Mouse (Mus musculus): ENCODE measurements around the gene Thsd7b. TPM values are rescaled to one million over a fixed set of nuclear protein-coding genes. Genes with fewer than 3 reads are reported as not detected.

The Thsd7b gene
- polyA plus RNA-seq, 1 experiment from 2014 or later: 3.3 TPM

DNA sequence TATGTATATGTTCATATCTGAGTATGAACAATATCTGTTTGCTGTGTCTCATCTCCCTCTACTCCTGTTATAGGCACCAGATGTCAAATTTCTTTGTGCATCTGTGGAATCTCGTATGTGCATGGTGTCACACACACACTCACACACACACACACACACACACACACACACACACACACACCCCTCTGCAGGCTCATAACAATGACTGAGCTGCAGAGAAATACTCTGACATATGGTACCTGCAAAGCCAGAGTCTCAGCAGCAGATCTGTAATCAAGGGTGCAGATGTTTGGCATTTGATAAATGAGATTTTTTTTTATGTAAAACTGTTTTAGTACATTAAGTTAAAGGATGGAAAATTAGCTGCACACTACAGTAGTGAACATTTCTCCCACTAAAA is 92.5 kb downstream of the Thsd7b start:
- no peaks in the 10 kb centered on the region for H3K4me1 ChIP-seq (replicated peaks)
- no peak for ATAC-seq (replicated peaks; ENCODE audit: insufficient number of reproducible peaks, insufficient read depth, low FRiP score, low read depth)
- H3K4me3 ChIP-seq: no peak overlapping the region
- no peak overlapping the region for H3K9ac ChIP-seq
- WGBS: 46% methylated on average over 1 of the region's 1 CpGs
- no peaks in the 10 kb centered on the region for H3K27me3 ChIP-seq
- H3K4me2 ChIP-seq: no peak overlapping the region
- no peaks in the 10 kb centered on the region for H3K36me3 ChIP-seq
- H3K9me3 ChIP-seq (replicated peaks): no peaks in the 10 kb centered on the region
- H3K27ac ChIP-seq: no peak overlapping the region

DNA sequence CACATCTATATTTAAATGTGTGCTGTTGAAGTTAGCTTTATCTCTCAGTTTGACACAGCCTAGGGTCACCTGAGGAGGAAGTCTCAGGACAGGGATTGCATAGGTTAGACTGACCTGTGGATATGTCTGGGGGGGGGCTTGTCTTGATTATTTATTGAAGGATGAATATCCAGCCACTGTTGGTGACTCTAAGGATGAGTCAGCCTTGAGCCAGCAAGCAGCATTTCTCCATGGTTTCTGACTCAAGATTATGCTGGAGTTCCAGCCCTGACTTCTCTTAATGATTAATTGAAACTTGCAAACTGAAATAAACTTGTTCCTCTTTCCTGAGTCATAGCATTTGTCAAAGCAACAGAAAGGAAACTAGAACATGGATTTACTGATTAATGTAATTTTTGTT is 113.4 kb downstream of the Thsd7b start:
- Histone ChIP-seq H3K27ac (no peak overlapping the region), H3K9me3 (replicated peaks) (no peaks in the 10 kb centered on the region), H3K4me3 (no peak overlapping the region), H3K9ac (no peak overlapping the region), H3K27me3 (no peaks in the 10 kb centered on the region), H3K36me3 (no peaks in the 10 kb centered on the region), H3K4me2 (no peak overlapping the region), H3K4me1 (replicated peaks) (no peaks in the 10 kb centered on the region)
- no peak for ATAC-seq (replicated peaks; ENCODE audit: insufficient number of reproducible peaks, insufficient read depth, low FRiP score, low read depth)

DNA sequence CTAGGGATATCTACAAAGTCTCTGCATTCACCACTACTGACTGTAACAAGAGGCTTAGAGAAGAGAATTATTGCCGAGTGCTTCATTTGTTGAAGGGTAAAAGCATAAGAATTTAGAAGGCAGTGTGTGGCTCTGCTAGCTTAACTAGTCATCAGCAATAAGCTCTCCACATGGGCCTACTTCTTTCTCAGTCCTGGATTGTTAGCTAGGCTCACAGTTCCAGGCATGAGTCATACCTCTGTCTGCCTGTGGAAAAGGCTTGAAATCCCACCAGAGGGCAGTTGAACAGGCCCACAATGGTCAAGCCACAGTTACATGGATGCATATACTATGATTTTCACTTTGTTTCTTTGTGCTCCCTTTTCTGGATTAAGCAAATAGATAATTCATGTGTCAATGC is 138.5 kb downstream of the Thsd7b start:
- WGBS: 81% methylated on average over 1 of the region's 1 CpGs
- no peak for ATAC-seq (replicated peaks; ENCODE audit: insufficient number of reproducible peaks, insufficient read depth, low FRiP score, low read depth)
- no peaks in the 10 kb centered on the region for H3K4me1 ChIP-seq (replicated peaks)
- H3K9me3 ChIP-seq (replicated peaks): no peaks in the 10 kb centered on the region
- no peak overlapping the region for H3K9ac ChIP-seq
- no peaks in the 10 kb centered on the region for H3K27me3 ChIP-seq
- no peak overlapping the region for H3K27ac ChIP-seq
- no peaks in the 10 kb centered on the region for H3K36me3 ChIP-seq
- H3K4me3 ChIP-seq: no peak overlapping the region
- no peak overlapping the region for H3K4me2 ChIP-seq

DNA sequence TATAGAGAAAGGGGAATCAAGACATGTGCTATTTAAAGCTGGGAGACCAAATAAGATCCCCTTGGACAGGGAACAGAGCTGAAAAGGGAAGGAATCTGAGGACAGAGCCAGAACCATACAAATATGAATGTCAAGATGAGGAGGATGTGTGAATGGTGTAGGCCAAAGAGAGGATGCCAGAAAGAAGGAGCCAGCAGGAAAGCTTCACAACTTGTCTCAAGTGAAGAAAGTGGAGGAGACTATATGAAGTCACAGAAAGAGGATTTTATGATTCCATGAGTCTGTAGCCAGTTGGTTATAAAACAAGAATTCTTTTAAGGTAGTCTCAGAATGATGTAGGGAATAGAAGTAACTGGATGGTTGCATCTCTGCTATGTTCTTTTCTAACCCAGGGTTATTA is 148.5 kb downstream of the Thsd7b start:
- no peaks in the 10 kb centered on the region for H3K27me3 ChIP-seq
- H3K36me3 ChIP-seq: no peaks in the 10 kb centered on the region
- H3K4me1 ChIP-seq (replicated peaks): no peaks in the 10 kb centered on the region
- H3K9ac ChIP-seq: no peak overlapping the region
- no peak overlapping the region for H3K4me3 ChIP-seq
- ATAC-seq (replicated peaks; ENCODE audit: insufficient number of reproducible peaks, insufficient read depth, low FRiP score, low read depth): no peak
- H3K27ac ChIP-seq: no peak overlapping the region
- no peaks in the 10 kb centered on the region for H3K9me3 ChIP-seq (replicated peaks)
- H3K4me2 ChIP-seq: no peak overlapping the region

DNA sequence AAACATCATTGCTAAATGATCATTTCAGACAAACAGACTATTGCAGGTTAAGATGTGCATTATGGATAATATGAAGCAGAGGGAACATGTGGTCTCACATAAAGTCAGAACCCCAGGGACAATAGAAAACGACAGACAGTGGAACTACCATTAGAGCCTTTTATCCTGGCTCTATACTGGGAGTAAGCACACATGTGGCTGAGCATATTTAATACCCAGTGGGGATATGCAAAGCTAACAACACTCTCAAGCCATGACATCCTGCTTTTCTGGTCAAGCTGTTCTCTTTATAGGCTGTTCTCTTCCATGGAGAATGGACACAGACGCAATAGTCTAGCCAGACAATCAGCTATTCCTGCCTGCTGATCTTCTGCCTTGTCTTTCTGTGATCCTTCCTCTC is 191.3 kb downstream of the Thsd7b start:
- ATAC-seq (replicated peaks; ENCODE audit: insufficient number of reproducible peaks, insufficient read depth, low FRiP score, low read depth): no peak
- WGBS: 75% methylated on average over 2 of the region's 2 CpGs
- H3K27me3 ChIP-seq: no peaks in the 10 kb centered on the region
- no peak overlapping the region for H3K4me3 ChIP-seq
- H3K9ac ChIP-seq: no peak overlapping the region
- no peak overlapping the region for H3K4me2 ChIP-seq
- H3K9me3 ChIP-seq (replicated peaks): no peaks in the 10 kb centered on the region
- no peaks in the 10 kb centered on the region for H3K36me3 ChIP-seq
- H3K27ac ChIP-seq: no peak overlapping the region
- H3K4me1 ChIP-seq (replicated peaks): no peaks in the 10 kb centered on the region

DNA sequence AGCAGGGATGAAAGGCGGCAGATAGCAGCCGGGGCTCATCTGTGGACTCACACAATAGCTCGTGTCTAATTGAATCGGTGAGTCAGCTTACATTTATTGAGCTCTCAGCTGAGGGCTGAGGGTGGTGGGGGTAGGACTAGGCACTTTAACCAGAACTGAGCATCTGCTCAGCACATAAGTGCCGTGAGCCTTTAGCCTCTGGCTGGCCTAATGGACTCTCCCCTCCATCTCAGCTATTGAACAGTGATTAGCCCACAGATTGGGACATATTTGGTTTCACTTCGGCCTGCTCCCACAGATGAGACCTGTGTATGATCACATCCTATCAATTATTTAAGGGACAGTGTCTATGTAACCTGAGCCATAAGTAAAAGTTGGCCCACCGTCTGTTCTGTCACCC is 200.4 kb downstream of the Thsd7b start:
- H3K27me3 ChIP-seq: no peaks in the 10 kb centered on the region
- H3K9ac ChIP-seq: no peak overlapping the region
- no peak overlapping the region for H3K27ac ChIP-seq
- no peak overlapping the region for H3K4me3 ChIP-seq
- peaks cover 10% of the 10 kb centered on the region for H3K4me1 ChIP-seq (replicated peaks)
- no peak overlapping the region for H3K4me2 ChIP-seq
- 75% methylated on average over 7 of the region's 7 CpGs for WGBS
- no peak for ATAC-seq (replicated peaks; ENCODE audit: insufficient number of reproducible peaks, insufficient read depth, low FRiP score, low read depth)
- no peaks in the 10 kb centered on the region for H3K36me3 ChIP-seq
- no peaks in the 10 kb centered on the region for H3K9me3 ChIP-seq (replicated peaks)

DNA sequence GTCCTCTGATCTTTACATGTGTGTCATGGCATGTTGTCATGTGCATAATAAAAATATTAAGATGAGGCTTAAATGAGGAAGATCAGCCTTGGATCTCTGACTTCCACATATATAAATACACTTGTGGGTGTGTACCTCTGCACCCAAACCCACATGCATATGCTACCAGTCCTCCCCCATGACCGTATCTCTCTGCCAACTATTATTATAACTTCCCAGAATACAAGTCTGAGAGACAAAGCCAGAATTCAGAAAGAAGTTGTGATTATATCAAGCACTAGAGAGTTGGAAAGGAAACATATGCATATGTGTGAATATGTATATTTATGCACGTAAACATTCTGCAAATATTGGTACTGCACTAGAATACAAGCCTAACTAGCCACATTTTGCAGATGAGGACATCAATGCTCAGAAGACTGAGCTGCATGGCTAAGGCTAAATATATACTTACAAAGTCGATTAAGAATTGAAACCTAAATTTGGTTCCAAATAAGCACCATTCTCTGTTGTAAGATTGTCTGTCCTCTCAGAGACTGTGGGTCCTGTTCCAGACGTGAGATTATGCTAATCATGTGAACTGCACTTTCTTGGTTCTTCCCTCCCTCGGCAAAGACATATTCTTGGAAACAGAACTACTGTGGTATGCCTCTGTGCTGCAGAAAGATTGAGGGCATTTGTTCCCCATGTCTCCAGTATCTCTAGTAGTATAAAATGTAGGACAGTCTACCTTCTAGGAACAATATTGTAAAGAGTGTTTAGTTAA is 211.3 kb downstream of the Thsd7b start:
- WGBS: 59% methylated on average over 5 of the region's 5 CpGs
- H3K4me3 ChIP-seq: no peak overlapping the region
- no peak for ATAC-seq (replicated peaks; ENCODE audit: insufficient number of reproducible peaks, insufficient read depth, low FRiP score, low read depth)
- no peaks in the 10 kb centered on the region for H3K36me3 ChIP-seq
- H3K4me1 ChIP-seq (replicated peaks): peaks cover 5% of the 10 kb centered on the region; the same call in 1 of the 2 replicates
- H3K9ac ChIP-seq: no peak overlapping the region
- H3K27ac ChIP-seq: no peak overlapping the region
- H3K9me3 ChIP-seq (replicated peaks): no peaks in the 10 kb centered on the region
- no peaks in the 10 kb centered on the region for H3K27me3 ChIP-seq
- no peak overlapping the region for H3K4me2 ChIP-seq

DNA sequence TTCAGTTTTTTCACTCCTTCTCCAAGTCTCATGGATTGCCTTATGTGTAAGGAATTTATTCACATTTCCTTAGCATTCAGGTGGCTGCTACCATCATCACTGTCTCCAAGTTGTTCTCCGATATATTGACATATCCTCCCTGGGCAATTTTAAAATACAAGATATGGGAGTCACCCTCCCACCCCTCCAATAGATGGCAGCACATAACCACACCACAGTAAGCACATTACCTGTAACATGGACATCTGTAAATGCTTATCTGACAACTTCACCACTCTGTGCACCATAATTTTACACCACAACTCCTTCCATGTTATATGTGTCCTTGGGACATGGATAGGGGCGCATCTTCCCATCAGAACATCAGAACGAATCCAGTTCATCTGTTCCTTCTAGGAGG is 218.0 kb downstream of the Thsd7b start:
- WGBS: 79% methylated on average over 3 of the region's 3 CpGs
- H3K4me3 ChIP-seq: no peak overlapping the region
- H3K9ac ChIP-seq: no peak overlapping the region
- H3K27me3 ChIP-seq: no peaks in the 10 kb centered on the region
- H3K4me2 ChIP-seq: no peak overlapping the region
- H3K4me1 ChIP-seq (replicated peaks): no peaks in the 10 kb centered on the region
- no peaks in the 10 kb centered on the region for H3K36me3 ChIP-seq
- H3K9me3 ChIP-seq (replicated peaks): no peaks in the 10 kb centered on the region
- no peak for ATAC-seq (replicated peaks; ENCODE audit: insufficient number of reproducible peaks, insufficient read depth, low FRiP score, low read depth)
- no peak overlapping the region for H3K27ac ChIP-seq

DNA sequence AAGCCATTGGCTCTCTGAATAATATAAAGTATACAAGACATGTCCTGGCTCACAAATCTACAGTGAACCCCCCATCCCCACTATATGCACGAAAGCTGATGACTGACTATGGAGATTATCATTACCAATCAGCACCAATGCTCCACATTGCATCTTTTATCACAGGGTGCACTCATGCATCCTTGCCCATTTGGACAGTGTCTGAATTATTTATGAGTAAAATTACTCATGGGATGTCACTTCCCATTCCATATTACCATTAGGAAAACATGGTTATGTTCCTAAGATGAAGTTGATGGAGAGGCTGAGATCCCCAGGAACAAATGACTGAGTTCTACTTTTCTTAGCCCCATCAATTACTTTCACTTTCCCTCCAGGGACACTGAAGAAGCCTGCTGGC is 220.8 kb downstream of the Thsd7b start:
- Histone ChIP-seq H3K4me1 (replicated peaks) (no peaks in the 10 kb centered on the region), H3K9ac (no peak overlapping the region), H3K4me2 (no peak overlapping the region), H3K9me3 (replicated peaks) (no peaks in the 10 kb centered on the region), H3K4me3 (no peak overlapping the region), H3K27me3 (no peaks in the 10 kb centered on the region), H3K36me3 (no peaks in the 10 kb centered on the region), H3K27ac (no peak overlapping the region)
- no peak for ATAC-seq (replicated peaks; ENCODE audit: insufficient number of reproducible peaks, insufficient read depth, low FRiP score, low read depth)
- 73% methylated on average over 1 of the region's 1 CpGs for WGBS

DNA sequence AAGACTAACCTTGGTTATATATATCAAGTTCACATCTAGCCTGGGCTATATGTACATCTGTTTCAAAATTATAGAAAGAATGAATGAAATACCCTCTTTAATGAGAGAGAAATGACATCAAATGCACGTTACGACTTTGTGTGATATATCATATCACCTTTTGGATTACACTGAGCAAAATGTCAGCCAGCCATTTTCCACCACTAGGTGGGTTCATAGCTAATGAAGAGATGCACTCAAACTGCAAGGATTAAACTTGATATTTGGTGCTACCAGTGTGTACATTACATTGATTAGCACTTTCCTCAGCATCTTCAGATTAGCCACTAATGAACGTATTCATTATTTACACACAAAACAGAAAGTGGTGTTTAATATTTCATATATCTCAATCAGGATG is 228.6 kb downstream of the Thsd7b start:
- no peaks in the 10 kb centered on the region for H3K36me3 ChIP-seq

DNA sequence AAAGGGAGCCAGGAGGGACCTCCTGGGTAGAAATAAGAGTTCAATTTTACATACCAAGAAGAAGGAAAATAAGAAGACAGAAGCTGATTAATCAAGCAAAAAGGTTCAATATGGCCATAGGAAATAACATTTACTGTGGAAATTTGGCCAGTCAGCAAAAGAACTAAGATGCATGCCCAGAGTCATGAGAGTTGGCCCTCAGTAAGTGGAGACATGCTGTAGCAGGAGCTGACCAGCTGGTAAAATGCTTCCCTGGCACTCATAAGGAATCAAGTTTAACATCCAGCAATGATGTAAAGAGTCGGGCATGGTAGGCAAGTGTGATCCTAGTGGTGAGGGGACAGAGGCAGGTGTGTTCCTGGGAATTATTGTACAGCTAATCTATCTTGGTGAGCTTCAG is 243.3 kb downstream of the Thsd7b start:
- no peaks in the 10 kb centered on the region for H3K9me3 ChIP-seq (replicated peaks)
- H3K27me3 ChIP-seq: no peaks in the 10 kb centered on the region
- H3K36me3 ChIP-seq: no peaks in the 10 kb centered on the region
- ATAC-seq (replicated peaks; ENCODE audit: insufficient number of reproducible peaks, insufficient read depth, low FRiP score, low read depth): no peak
- no peak overlapping the region for H3K4me3 ChIP-seq
- no peak overlapping the region for H3K4me2 ChIP-seq
- WGBS: 68% methylated on average over 1 of the region's 1 CpGs
- no peaks in the 10 kb centered on the region for H3K4me1 ChIP-seq (replicated peaks)
- no peak overlapping the region for H3K9ac ChIP-seq
- no peak overlapping the region for H3K27ac ChIP-seq

More for the DNA sequence above, 228.6 kb downstream of the Thsd7b start:
- H3K27me3 ChIP-seq: no peaks in the 10 kb centered on the region
- H3K4me1 ChIP-seq (replicated peaks): no peaks in the 10 kb centered on the region
- no peaks in the 10 kb centered on the region for H3K9me3 ChIP-seq (replicated peaks)
- 66% methylated on average over 3 of the region's 3 CpGs for WGBS
- H3K27ac ChIP-seq: no peak overlapping the region
- no peak overlapping the region for H3K4me2 ChIP-seq
- no peak overlapping the region for H3K4me3 ChIP-seq
- no peak overlapping the region for H3K9ac ChIP-seq
- no peak for ATAC-seq (replicated peaks; ENCODE audit: insufficient number of reproducible peaks, insufficient read depth, low FRiP score, low read depth)

DNA sequence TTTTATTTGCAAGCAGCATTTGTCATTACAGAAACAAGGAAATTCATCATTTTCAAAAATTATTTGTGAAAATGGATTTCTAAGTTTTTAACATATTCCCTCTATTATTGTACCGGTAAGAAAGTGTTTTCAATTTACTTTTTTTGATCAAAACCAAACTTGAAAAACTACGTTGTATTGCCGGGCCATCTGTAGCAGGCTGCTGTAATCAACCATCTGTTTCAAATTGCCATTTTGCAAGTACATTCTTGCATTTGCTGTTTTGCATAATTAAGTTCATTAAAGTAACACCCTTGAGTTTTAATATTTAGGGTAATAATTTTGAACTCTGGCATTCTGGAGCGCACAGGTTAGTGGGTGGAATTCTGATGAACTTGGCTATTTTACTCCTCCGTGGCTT is 246.6 kb downstream of the Thsd7b start:
- no peak for ATAC-seq (replicated peaks; ENCODE audit: insufficient number of reproducible peaks, insufficient read depth, low FRiP score, low read depth)
- H3K9ac ChIP-seq: no peak overlapping the region
- H3K4me3 ChIP-seq: no peak overlapping the region
- no peak overlapping the region for H3K27ac ChIP-seq
- no peaks in the 10 kb centered on the region for H3K4me1 ChIP-seq (replicated peaks)
- H3K9me3 ChIP-seq (replicated peaks): no peaks in the 10 kb centered on the region
- 89% methylated on average over 5 of the region's 5 CpGs for WGBS
- H3K4me2 ChIP-seq: no peak overlapping the region
- no peaks in the 10 kb centered on the region for H3K36me3 ChIP-seq
- no peaks in the 10 kb centered on the region for H3K27me3 ChIP-seq
